13 mouse cellular contexts compared by ENCODE assay signal in genomic region chr1:119253371-119253851, GRCm38 (mm10).
DNase-seq lines count a peak whose midpoint lies in the region; ATAC-seq and TF ChIP-seq lines count a peak whose summit lies in the region.
"Had no signal": no experiment of that assay in that cellular context is flagged by ENCODE, and none has a peak within 500 bp of the region (broad histone marks: within the 10 kb centered on the region; RNA-seq: fewer than 3 reads in every experiment).

No protein-coding gene starts in this region.

- no peak overlapping the region for H3K4me2 ChIP-seq in kidney, embryonic 16.5 days (replicated peaks; ENCODE audit: low read depth, low read length)
- H3K4me2 ChIP-seq in lung, postnatal 0 days (replicated peaks; ENCODE audit: low read depth, low read length): no peak overlapping the region
- H3K4me2 ChIP-seq: hindbrain, embryonic 14.5 days; limb, embryonic 12.5 days had no signal

- peak; percentile 49 for DNase-seq in adrenal gland, adult 2 months
- DNase-seq in adrenal gland, adult 18-20 months (ENCODE audit: low spot score in 2 of 2): no peak
- DNase-seq in kidney, postnatal 36 days: no peak
- peak; percentile 88 for DNase-seq in fibroblast of lung, adult 2 months (ENCODE audit: low read depth)
- peak; percentile 88 for DNase-seq in lung, postnatal 0 days (ENCODE audit: low spot score)
- DNase-seq in yolk sac, embryonic 10.5 days (ENCODE audit: low spot score): no peak
- no peak for DNase-seq in B cell, adult 2 months
- DNase-seq: cerebellum, postnatal 36 days; layer of hippocampus, adult 9-11 months had no signal

- H3K4me1 ChIP-seq in kidney, embryonic 16.5 days (ENCODE audit: insufficient read depth, low read length): peaks cover 5% of the 10 kb centered on the region; the same call in 1 of the 2 replicates
- no peaks in the 10 kb centered on the region for H3K4me1 ChIP-seq in lung, postnatal 0 days (ENCODE audit: insufficient read depth, low read depth, low read length)
- H3K4me1 ChIP-seq: limb, embryonic 12.5 days; megakaryocyte, embryonic 14.5 days had no signal

- 59% methylated on average over 7 of the region's 7 CpGs for WGBS in kidney, embryonic 16.5 days
- 50% methylated on average over 7 of the region's 7 CpGs for WGBS in lung, postnatal 0 days

- no peak for TF ChIP-seq CTCF in lung, postnatal 0 days (IDR thresholded peaks at IDR 0.05)

- peak; percentile 53 for TF ChIP-seq EP300 in lung, postnatal 0 days (IDR thresholded peaks at IDR 0.05)

- H3K27me3 ChIP-seq in kidney, embryonic 16.5 days (ENCODE audit: insufficient read depth, low read length): no peaks in the 10 kb centered on the region
- no peaks in the 10 kb centered on the region for H3K27me3 ChIP-seq in lung, postnatal 0 days (replicated peaks; ENCODE audit: insufficient read depth, low read length)
- H3K27me3 ChIP-seq: limb, embryonic 12.5 days; megakaryocyte, embryonic 14.5 days had no signal

- H3K9me3 ChIP-seq in kidney, embryonic 16.5 days (ENCODE audit: low read length): 0 out of 2 replicates have a peak, but pooled peaks cover 3% of the 10 kb centered on the region
- no peaks in the 10 kb centered on the region for H3K9me3 ChIP-seq in lung, postnatal 0 days (ENCODE audit: low read length)
- H3K9me3 ChIP-seq: limb, embryonic 12.5 days had no signal

- H3K4me3 ChIP-seq in kidney, embryonic 16.5 days (ENCODE audit: low read length): no peak overlapping the region
- no peak overlapping the region for H3K4me3 ChIP-seq in lung, postnatal 0 days (ENCODE audit: low read depth, low read length)
- H3K4me3 ChIP-seq: limb, embryonic 12.5 days; megakaryocyte, embryonic 14.5 days had no signal

- ATAC-seq in kidney, embryonic 16.5 days (ENCODE audit: low FRiP score, low TSS enrichment): peak; percentile 21; the same call in 1 of the 2 replicates
- peak; percentile 87 for ATAC-seq in lung, postnatal 0 days

- no peak overlapping the region for H3K9ac ChIP-seq in kidney, embryonic 16.5 days (replicated peaks; ENCODE audit: low read length)
- no peak overlapping the region for H3K9ac ChIP-seq in lung, postnatal 0 days (replicated peaks; ENCODE audit: low read depth)
- H3K9ac ChIP-seq: hindbrain, embryonic 14.5 days; limb, embryonic 12.5 days had no signal

- H3K36me3 ChIP-seq in kidney, embryonic 16.5 days (ENCODE audit: insufficient read depth, low read length): no peaks in the 10 kb centered on the region
- no peaks in the 10 kb centered on the region for H3K36me3 ChIP-seq in lung, postnatal 0 days (ENCODE audit: insufficient read depth, low read length)
- H3K36me3 ChIP-seq: limb, embryonic 12.5 days had no signal

- H3K27ac ChIP-seq in kidney, embryonic 16.5 days (ENCODE audit: low read length): no peak overlapping the region
- H3K27ac ChIP-seq in lung, postnatal 0 days (ENCODE audit: low read length): no peak overlapping the region
- H3K27ac ChIP-seq: hindbrain, embryonic 14.5 days; limb, embryonic 12.5 days had no signal

Comparison
In these comparisons a context has a peak if more than half of its experiments do, and no peak if none do; other contexts are left out.
1. DNase-seq: peak in adrenal gland, adult 2 months (single experiment), fibroblast of lung, adult 2 months (single experiment) and lung, postnatal 0 days (single experiment); none in adrenal gland, adult 18-20 months (0 of 2), kidney, postnatal 36 days (0 of 2), yolk sac, embryonic 10.5 days (single experiment) and B cell, adult 2 months (0 of 2).